Mouse (Mus musculus): ENCODE measurements at regions not wholly inside any gene's neighbourhood (a gene's known extent, or its start where the extent isn't known, plus 50 kb on each side); places are given as distances from the start of the nearest gene placed in this dataset.

DNA sequence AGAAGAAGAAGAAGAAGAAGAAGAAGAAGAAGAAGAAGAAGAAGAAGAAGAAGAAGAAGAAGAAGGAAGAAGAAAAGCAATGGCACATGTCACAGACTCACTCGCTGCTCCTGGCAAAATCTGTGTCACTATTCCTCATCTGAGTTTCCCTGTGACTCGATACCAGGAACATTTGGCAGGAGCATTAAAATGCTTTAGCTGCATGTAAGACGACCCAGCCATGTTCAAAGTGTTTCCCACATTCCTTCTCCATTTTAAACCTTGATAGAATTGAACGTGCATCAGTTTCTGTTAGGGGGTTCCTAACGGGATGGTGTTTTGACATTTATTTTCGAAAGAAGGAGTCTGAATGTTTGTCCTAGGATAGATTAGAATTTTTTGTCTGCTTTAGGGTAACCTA is 51.2 kb upstream of the Pja2 start:
- H3K27ac ChIP-seq (replicated peaks): no peak overlapping the region
- H3K4me1 ChIP-seq: no peaks in the 10 kb centered on the region
- no peak overlapping the region for H3K4me3 ChIP-seq (replicated peaks)
- H3K9ac ChIP-seq: no peak overlapping the region
- no peaks in the 10 kb centered on the region for H3K36me3 ChIP-seq
- H3K9me3 ChIP-seq (replicated peaks): no peaks in the 10 kb centered on the region
- H3K27me3 ChIP-seq: no peaks in the 10 kb centered on the region
- no peak for ATAC-seq (ENCODE audit: insufficient number of reproducible peaks, low FRiP score, low TSS enrichment, low read depth)
- WGBS: 48% methylated on average over 6 of the region's 6 CpGs
- no peak overlapping the region for H3K4me2 ChIP-seq (replicated peaks)

DNA sequence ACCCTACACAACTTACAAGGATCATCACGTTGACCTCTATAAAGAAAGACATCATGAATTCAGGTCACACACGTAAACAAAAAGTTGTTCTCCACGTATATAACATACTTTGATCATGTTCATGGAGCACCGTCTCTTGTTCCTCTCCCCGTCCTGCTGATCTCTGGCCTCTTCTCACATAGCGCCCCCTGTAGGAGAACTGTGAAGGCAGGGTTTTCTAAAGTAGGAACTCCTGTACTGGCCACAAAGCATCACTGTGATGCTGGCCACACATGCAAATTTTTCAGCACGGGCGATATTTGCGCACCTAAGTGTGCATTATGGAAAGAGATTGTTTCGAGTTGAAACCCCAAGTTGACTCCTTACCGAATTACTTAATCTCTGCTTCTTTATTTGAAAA is 51.9 kb upstream of the Pja2 start:
- Histone ChIP-seq H3K4me1 (no peaks in the 10 kb centered on the region), H3K27me3 (no peaks in the 10 kb centered on the region), H3K4me2 (replicated peaks) (no peak overlapping the region), H3K36me3 (no peaks in the 10 kb centered on the region), H3K9me3 (replicated peaks) (no peaks in the 10 kb centered on the region), H3K9ac (no peak overlapping the region), H3K4me3 (replicated peaks) (no peak overlapping the region), H3K27ac (replicated peaks) (no peak overlapping the region)
- WGBS: 84% methylated on average over 11 of the region's 11 CpGs
- no peak for ATAC-seq (ENCODE audit: insufficient number of reproducible peaks, low FRiP score, low TSS enrichment, low read depth)

DNA sequence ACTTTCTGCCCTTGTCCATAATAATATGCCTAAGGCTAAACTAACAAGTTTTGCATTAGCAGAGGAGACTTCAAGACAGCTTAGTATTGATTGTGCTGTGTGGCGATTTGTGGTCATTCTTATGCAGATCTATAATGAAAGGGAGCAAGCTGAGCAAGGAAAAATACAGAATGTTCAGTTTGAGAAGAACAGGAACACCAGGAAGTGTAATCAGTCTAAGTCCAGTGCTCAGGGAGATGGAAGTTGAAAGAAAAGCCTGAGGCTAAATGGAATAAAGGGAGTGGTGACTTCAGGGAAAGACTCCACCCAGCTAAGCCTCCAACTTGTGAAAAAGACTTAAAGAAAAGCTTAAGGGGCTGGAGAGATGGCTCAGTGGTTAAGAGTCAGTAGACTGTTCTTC is 58.6 kb upstream of the Pja2 start:
- Histone ChIP-seq H3K4me2 (replicated peaks) (no peak overlapping the region), H3K9me3 (replicated peaks) (no peaks in the 10 kb centered on the region), H3K36me3 (no peaks in the 10 kb centered on the region), H3K27me3 (no peaks in the 10 kb centered on the region), H3K27ac (replicated peaks) (no peak overlapping the region), H3K4me3 (replicated peaks) (no peak overlapping the region), H3K4me1 (no peaks in the 10 kb centered on the region), H3K9ac (no peak overlapping the region)
- 87% methylated on average over 1 of the region's 1 CpGs for WGBS
- no peak for ATAC-seq (ENCODE audit: insufficient number of reproducible peaks, low FRiP score, low TSS enrichment, low read depth)

DNA sequence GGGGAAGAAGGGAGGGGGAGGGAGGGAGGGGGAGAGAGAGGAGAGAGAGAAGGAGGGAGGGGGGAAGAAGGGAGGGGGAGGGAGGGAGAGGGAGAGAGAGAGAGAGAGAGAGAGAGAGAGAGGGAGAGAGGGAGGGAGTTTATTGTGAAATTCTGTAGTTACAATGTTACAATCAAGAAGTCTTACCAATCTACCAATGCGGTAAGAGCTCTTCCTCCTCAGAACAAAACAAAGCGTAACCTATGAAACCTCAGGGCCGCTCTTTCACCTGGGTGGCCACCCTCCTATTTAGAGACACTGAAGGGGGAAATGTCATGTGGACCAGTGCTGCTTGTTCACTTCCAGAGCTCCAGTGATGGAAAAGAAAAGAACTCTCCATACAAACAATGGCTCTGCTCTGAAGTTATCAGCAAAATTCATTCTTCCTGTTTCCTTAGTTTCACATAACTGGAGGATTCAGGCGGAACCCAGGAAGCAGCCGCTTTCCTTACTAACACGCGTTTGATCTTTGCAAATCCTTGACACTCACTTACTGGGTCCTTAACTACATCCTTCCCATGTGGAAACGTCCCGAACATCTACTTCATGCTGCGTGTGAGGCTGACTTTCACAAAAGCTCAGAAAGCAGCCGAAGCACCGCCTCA is 65.7 kb upstream of the Pja2 start:
- Histone ChIP-seq H3K9ac (no peak overlapping the region), H3K27me3 (no peaks in the 10 kb centered on the region), H3K36me3 (no peaks in the 10 kb centered on the region), H3K9me3 (replicated peaks) (no peaks in the 10 kb centered on the region), H3K4me1 (no peaks in the 10 kb centered on the region), H3K27ac (replicated peaks) (no peak overlapping the region), H3K4me2 (replicated peaks) (0 out of 2 replicates have a peak overlapping the region, but pooled peaks have one; percentile 17), H3K4me3 (replicated peaks) (no peak overlapping the region)
- no peak for ATAC-seq (ENCODE audit: insufficient number of reproducible peaks, low FRiP score, low TSS enrichment, low read depth)
- WGBS: 60% methylated on average over 12 of the region's 12 CpGs

DNA sequence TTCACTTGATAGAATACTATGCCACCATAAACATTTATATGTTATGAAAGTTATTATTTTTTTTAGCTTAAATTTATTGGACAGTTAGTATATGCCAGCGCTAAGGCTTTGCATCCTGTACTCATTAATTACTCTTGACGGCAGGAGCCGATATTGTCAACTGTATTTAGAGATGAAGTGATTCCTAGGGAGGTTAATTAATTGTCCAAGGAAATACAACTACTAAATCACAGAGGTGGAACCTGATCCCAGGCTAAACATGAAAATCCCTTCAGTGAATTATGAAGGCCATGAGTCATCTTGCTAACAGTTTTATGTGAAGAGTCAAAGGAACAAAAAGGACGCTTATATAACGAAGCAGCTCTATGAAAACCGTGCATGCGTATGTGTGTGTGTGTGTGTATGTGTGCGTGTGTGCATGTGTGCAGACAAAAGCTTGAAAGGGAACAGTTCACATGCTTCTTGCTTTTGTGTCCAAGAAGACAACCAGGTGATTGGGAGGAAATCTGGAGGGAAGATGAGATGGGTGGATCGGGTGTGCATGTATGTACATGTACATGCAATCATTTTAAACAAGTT is 66.5 kb upstream of the Pja2 start:
- Histone ChIP-seq H3K27ac (replicated peaks) (no peak overlapping the region), H3K36me3 (no peaks in the 10 kb centered on the region), H3K27me3 (no peaks in the 10 kb centered on the region), H3K9me3 (replicated peaks) (no peaks in the 10 kb centered on the region), H3K4me3 (replicated peaks) (no peak overlapping the region), H3K9ac (no peak overlapping the region), H3K4me1 (no peaks in the 10 kb centered on the region), H3K4me2 (replicated peaks) (no peak overlapping the region)
- no peak for ATAC-seq (ENCODE audit: insufficient number of reproducible peaks, low FRiP score, low TSS enrichment, low read depth)
- 73% methylated on average over 9 of the region's 9 CpGs for WGBS

DNA sequence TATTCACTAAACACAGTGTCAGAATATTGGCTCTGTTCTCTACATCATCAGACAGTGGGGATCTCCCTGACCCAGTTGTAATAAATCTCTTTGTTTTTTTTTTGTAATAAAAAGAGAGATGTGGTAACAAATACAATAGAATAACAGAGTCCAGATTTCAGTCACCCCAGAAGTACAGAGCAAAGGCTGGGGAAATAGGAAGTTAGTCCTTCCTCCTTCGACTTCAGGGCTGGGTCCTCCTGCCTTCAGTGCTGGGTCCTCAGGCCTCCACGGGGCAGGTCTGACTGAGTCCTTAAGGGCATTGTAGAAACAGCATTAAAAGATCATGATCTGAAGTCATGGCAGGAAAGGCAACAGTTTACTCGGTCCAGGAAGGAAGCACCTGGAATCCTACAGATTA is 67.0 kb upstream of the Pja2 start:
- H3K4me2 ChIP-seq (replicated peaks): no peak overlapping the region
- H3K4me1 ChIP-seq: no peaks in the 10 kb centered on the region
- no peaks in the 10 kb centered on the region for H3K9me3 ChIP-seq (replicated peaks)
- 43% methylated on average over 3 of the region's 3 CpGs for WGBS
- H3K9ac ChIP-seq: no peak overlapping the region
- no peaks in the 10 kb centered on the region for H3K36me3 ChIP-seq
- H3K27me3 ChIP-seq: no peaks in the 10 kb centered on the region
- no peak overlapping the region for H3K27ac ChIP-seq (replicated peaks)
- ATAC-seq (ENCODE audit: insufficient number of reproducible peaks, low FRiP score, low TSS enrichment, low read depth): no peak
- no peak overlapping the region for H3K4me3 ChIP-seq (replicated peaks)

DNA sequence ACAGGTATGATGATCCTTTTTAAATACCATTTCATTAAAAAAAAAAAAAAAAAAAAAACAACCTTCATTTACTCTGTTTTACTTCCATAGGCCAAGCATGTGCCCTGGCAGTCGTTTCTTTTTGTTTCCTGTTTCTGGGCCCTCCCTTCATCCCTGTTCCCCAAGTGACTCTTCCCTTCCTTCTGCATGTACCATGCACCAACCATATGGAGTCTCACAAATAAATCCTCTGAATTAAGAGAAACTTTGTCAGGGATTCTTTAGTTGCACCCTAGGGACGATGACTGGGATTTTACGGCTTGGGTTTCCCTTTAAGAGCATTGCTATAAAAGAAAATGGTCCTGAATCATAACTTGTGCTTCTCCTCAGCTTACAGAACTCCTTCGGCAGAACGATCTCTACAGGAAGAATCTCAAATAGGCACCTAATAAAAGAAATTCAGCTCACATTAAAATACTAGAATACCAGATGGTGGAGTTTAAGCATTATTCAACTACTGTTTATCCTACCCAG is 75.1 kb upstream of the Pja2 start:
- no peaks in the 10 kb centered on the region for H3K9me3 ChIP-seq (replicated peaks)
- H3K4me2 ChIP-seq (replicated peaks): no peak overlapping the region
- peaks cover 15% of the 10 kb centered on the region; the same call in 1 of the 2 replicates for H3K4me1 ChIP-seq
- H3K4me3 ChIP-seq (replicated peaks): no peak overlapping the region
- ATAC-seq (ENCODE audit: insufficient number of reproducible peaks, low FRiP score, low TSS enrichment, low read depth): no peak
- H3K27ac ChIP-seq (replicated peaks): no peak overlapping the region
- H3K9ac ChIP-seq: no peak overlapping the region
- H3K36me3 ChIP-seq: no peaks in the 10 kb centered on the region
- 35% methylated on average over 5 of the region's 5 CpGs for WGBS
- H3K27me3 ChIP-seq: no peaks in the 10 kb centered on the region

DNA sequence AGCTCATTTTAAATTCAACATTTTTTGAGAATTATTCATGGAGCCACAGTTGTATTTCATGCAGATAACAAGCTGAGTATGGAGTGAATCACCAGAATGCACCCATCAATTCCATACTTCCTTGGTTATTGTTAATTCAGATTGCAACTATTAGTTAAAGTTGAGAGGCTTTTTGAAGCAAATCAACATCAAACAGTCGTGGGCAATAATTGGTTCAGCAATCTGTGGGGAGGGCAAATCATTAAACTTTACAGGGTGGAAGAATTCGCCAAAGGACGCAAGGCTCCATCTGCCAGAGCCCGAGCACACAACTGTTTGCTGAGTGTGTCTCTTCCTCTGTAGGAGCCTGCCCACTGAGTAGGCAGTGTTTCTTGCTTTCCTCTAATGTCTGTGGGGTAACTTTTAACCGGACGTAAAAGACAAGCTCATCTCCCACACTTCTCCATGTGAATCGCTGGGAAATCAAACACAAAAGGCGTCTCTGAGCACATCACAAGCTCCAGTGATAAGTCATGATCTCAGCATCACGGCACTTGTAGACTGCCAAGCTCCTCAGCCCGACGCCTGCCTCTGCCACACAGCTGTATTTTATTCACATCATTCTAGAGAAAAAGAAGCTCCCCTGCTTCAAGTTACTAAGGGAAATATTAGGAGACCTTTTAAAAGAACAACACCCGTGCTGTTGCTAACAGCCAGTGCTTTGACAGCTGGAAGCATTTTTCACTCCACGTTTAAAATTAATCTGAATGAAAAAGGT is 75.7 kb upstream of the Pja2 start:
- Histone ChIP-seq H3K4me1 (peaks cover 15% of the 10 kb centered on the region; the same call in 1 of the 2 replicates), H3K4me3 (replicated peaks) (no peak overlapping the region), H3K9me3 (replicated peaks) (no peaks in the 10 kb centered on the region), H3K36me3 (no peaks in the 10 kb centered on the region), H3K4me2 (replicated peaks) (no peak overlapping the region; the same call in 1 of the 2 replicates), H3K9ac (no peak overlapping the region), H3K27me3 (no peaks in the 10 kb centered on the region), H3K27ac (replicated peaks) (no peak overlapping the region; the same call in 1 of the 2 replicates)
- 32% methylated on average over 13 of the region's 13 CpGs for WGBS
- no peak for ATAC-seq (ENCODE audit: insufficient number of reproducible peaks, low FRiP score, low TSS enrichment, low read depth)

DNA sequence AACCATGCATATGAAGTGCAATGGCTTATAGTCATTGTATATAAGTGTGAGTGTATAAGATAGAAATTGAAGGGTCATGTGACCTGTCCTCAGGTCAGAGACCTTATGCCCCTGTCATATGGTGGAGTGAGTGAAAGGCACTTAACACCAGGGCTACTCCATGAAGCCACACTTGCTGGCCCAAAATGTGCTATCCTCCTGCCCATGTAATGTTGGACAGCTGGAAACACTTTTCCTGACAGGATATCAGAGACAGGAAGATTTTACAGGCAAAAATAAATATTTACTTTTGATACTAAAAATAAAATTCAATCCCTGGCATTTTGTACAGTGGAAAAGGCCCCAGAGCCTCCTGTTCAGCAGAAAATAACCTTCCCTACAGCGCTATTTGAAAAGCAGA is 94.1 kb upstream of the Pja2 start:
- WGBS: 57% methylated on average over 1 of the region's 1 CpGs
- no peak overlapping the region for H3K27ac ChIP-seq (replicated peaks)
- ATAC-seq (ENCODE audit: insufficient number of reproducible peaks, low FRiP score, low TSS enrichment, low read depth): no peak

DNA sequence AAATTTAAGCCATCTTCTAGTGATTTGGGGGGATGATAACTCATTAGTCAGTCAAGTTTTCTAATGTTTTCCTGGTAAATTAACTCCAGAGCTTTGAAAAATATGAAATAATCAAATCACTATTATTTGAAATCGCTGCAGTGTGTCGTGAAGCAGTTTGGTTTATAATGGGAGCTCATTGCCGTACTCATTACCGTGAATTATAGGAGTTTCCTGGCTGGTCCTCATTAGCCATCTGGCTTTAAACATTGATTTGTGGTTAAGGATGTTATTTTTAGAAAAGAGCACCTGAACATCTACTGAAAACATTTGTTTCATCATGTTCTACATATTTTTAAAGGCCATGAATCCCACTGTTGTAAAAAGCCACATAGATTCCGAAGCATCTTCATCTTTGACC is 94.8 kb upstream of the Pja2 start:
- no peak for ATAC-seq (ENCODE audit: insufficient number of reproducible peaks, low FRiP score, low TSS enrichment, low read depth)
- no peaks in the 10 kb centered on the region for H3K4me1 ChIP-seq
- no peak overlapping the region for H3K4me3 ChIP-seq (replicated peaks)
- H3K27me3 ChIP-seq: no peaks in the 10 kb centered on the region
- no peaks in the 10 kb centered on the region for H3K9me3 ChIP-seq (replicated peaks)
- no peak overlapping the region for H3K4me2 ChIP-seq (replicated peaks)
- H3K36me3 ChIP-seq: no peaks in the 10 kb centered on the region
- no peak overlapping the region for H3K27ac ChIP-seq (replicated peaks)
- no peak overlapping the region for H3K9ac ChIP-seq
- WGBS: 47% methylated on average over 5 of the region's 5 CpGs

More for the DNA sequence above, 94.1 kb upstream of the Pja2 start:
- H3K4me1 ChIP-seq: no peaks in the 10 kb centered on the region
- no peaks in the 10 kb centered on the region for H3K27me3 ChIP-seq
- no peak overlapping the region for H3K9ac ChIP-seq
- H3K4me3 ChIP-seq (replicated peaks): no peak overlapping the region
- no peak overlapping the region for H3K4me2 ChIP-seq (replicated peaks)
- no peaks in the 10 kb centered on the region for H3K36me3 ChIP-seq
- no peaks in the 10 kb centered on the region for H3K9me3 ChIP-seq (replicated peaks)

DNA sequence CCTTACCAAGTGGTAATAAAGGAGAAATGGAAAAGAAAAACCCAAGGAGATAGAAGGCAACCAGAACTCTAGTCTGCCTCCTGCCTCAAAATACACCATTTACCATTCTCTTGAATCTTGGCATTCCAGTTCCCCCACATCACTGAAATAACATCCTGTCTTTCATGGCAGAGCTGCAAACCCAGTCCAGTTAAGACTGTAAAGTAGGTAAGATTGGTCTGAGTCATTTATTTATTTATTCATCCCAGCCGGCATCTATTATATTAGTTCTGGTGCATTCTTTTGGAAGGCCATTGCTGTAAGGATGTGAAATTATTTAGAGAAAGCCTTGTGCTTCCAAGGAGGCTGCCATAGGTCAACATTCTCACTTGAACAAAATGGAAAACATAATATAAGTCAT is 107.9 kb upstream of the Pja2 start:
- Histone ChIP-seq H3K9me3 (replicated peaks) (no peaks in the 10 kb centered on the region), H3K4me3 (replicated peaks) (no peak overlapping the region), H3K36me3 (no peaks in the 10 kb centered on the region), H3K4me2 (replicated peaks) (no peak overlapping the region), H3K4me1 (no peaks in the 10 kb centered on the region), H3K27ac (replicated peaks) (no peak overlapping the region), H3K9ac (no peak overlapping the region), H3K27me3 (no peaks in the 10 kb centered on the region)
- 48% methylated on average over 1 of the region's 1 CpGs for WGBS
- no peak for ATAC-seq (ENCODE audit: insufficient number of reproducible peaks, low FRiP score, low TSS enrichment, low read depth)
